Mouse (Mus musculus) midbrain, embryonic 12.5 days (tissue): ENCODE measurements around the gene Sphk2. TPM values are rescaled to one million over a fixed set of nuclear protein-coding genes. Genes with fewer than 3 reads are reported as not detected.

Experiments
- ATAC-seq: fragments of 200-750 bp; cut with Nextera tagmentation; 2 replicates; pipeline ENCODE4 v1.8.0; 2017; ENCODE audit warnings: low read depth, moderate TSS enrichment, moderate library complexity; ENCODE audit not compliant: low FRiP score
- H3K27ac ChIP-seq: fragments of 300-500 bp; sonication (generic); replicated peaks from 2 replicates; pipeline ENCODE4 v1.5.1; 2016; ENCODE audit warnings: mild to moderate bottlenecking
- H3K27me3 ChIP-seq: fragments of 300-500 bp; sonication (generic); 2 replicates; pipeline ENCODE4 v1.6.1; 2016; ENCODE audit warnings: mild to moderate bottlenecking
- H3K36me3 ChIP-seq: fragments of 300-500 bp; sonication (generic); 2 replicates; pipeline ENCODE4 v1.6.1; 2016
- H3K4me1 ChIP-seq: fragments of 300-500 bp; sonication (generic); 2 replicates; pipeline ENCODE4 v1.6.1; 2016
- H3K4me2 ChIP-seq: fragments of 300-500 bp; sonication (generic); replicated peaks from 2 replicates; pipeline ENCODE4 v1.6.1; 2016; ENCODE audit warnings: mild to moderate bottlenecking, moderate library complexity
- H3K4me3 ChIP-seq: fragments of 300-500 bp; sonication (generic); 2 replicates; pipeline ENCODE4 v1.5.1; 2016; ENCODE audit warnings: mild to moderate bottlenecking
- H3K9ac ChIP-seq: fragments of 300-500 bp; sonication (generic); replicated peaks from 2 replicates; pipeline ENCODE4 v1.6.1; 2016; ENCODE audit warnings: mild to moderate bottlenecking, moderate library complexity
- H3K9me3 ChIP-seq: fragments of 300-500 bp; sonication (generic); 2 replicates; pipeline ENCODE4 v1.6.1; 2016; ENCODE audit warnings: mild to moderate bottlenecking
- WGBS: fragments of 180-500 bp; shearing (Covaris S2); methylation state at CpG from one replicate; pipeline ENCODE4 v1.1.7; 2016; 5-methylcytosine and 5-hydroxymethylcytosine counted together
- polyA plus RNA-seq: library from polyadenylated mRNA; unstranded; fragments of >200 nt; fragmentation: Nextera tagmentation; extraction: Ambion mirVana; gene quantifications from 2 replicates; pipeline ENCODE4 v1.2.1, GENCODE M21; 2016

Sphk2 gene
- polyA plus RNA-seq, 1 experiment from 2014 or later: 25.8 TPM

DNA sequence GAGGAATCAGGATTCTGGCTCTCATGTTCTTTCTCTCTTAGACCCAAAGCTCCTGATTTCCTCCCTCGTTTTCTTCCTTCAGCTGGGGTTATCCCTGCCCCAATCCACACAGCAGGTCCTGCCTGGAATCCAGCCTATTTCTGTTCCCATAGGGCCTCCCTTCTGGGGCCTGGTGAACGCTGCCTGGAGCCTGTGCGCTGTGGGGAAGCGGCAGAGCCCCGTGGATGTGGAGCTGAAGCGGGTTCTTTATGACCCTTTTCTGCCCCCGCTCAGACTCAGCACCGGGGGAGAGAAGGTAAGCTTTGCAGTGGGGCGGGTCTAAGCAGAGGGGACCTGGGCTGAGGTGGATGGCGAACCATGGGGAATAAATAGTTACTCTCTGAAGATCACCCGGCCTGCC, 16.7 kb downstream of the Sphk2 start:
- peaks cover 53% of the 10 kb centered on the region for H3K4me1 ChIP-seq
- peak overlapping the region; percentile 66 for H3K27ac ChIP-seq

DNA sequence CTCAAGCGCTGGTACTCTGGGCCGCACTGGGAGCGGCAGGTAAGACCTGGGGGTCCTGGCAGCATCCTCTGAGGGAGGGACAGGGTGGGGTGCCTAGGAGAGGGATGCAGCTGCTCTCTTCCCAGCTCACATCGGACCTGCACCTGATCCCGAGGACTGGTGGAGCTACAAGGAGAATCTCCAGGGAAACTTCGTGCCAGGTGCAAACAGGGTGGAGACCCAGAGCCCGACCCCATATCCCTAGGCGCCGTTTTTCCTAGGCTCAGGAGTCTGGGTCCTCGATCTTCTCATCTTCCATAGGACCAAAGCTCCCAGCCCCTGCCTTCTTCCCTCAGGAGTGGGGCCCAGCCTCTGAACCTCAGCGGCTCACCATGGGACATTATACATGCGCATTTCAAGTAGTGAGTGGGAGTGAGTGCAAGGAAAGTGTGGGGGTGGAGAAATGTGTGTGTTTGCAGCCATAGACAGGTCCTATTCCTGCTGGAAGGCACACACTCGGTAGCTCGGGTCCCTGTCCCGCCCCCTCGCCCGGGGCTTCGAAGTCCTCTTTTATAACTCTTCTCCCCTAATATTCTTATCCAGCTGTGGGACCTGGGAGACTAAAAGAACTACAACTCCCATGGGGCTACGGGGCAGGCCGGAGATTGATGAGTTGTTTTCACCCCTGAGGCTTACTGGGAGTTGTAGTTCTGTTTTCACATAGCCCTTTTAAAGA, 17.3 kb downstream of the Sphk2 start:
- Histone ChIP-seq H3K36me3 (no peaks in the 10 kb centered on the region), H3K9ac (peak overlapping the region; percentile 64), H3K4me2 (peak overlapping the region; percentile 87), H3K4me3 (peak overlapping the region; percentile 48), H3K9me3 (no peaks in the 10 kb centered on the region), H3K27me3 (peaks cover 28% of the 10 kb centered on the region), H3K27ac (peak overlapping the region; percentile 66), H3K4me1 (peaks cover 47% of the 10 kb centered on the region)
- ATAC-seq: peak; percentile 14; the same call in 1 of the 2 replicates
- WGBS: under 1% methylated on average over 20 of the region's 20 CpGs

More for the DNA sequence above, 16.7 kb downstream of the Sphk2 start:
- H3K36me3 ChIP-seq: no peaks in the 10 kb centered on the region
- H3K4me3 ChIP-seq: peak overlapping the region; percentile 48
- H3K9me3 ChIP-seq: no peaks in the 10 kb centered on the region
- 30% methylated on average over 11 of the region's 11 CpGs for WGBS
- peak overlapping the region; percentile 57 for H3K9ac ChIP-seq
- no peak for ATAC-seq
- H3K27me3 ChIP-seq: peaks cover 28% of the 10 kb centered on the region
- peak overlapping the region; percentile 87 for H3K4me2 ChIP-seq

DNA sequence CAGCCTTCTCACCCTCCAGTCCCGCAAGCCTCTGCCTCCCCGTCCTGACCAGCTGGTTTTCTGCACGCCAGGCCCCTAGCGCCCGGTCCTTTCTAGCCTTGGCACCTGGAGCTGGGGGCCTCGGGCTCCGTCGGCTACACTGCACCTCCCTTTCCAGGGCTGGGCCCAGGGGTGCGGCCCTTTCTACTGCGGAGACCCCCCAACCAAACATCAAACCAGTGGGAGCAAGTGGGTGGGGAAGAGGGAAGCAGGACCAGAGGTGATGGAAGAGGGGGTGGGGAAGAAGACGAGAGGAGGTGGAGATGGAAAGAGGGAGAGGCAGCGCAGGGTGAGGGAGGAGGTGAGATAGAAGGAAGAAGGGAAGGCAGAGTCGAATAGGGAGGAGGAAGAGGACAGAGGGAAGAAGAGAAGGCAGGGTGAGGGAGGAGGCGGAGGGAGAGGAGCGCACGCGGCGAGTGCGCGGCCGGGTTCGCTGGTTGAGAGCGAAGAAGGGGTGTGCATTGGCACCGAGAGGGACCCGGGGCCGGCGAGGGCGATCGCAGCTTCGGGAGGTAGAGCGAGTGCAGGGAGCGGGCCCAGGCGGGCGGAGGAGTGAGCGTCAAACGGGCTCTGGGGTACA, 18.2 kb downstream of the Sphk2 start, which contains the start of gene Car11:
TSS of gene Car11 (plus strand) at position 321 of the 619 bp plus-strand sequence.
- Histone ChIP-seq H3K27ac (peak within 1 kb of the TSS; percentile 66), H3K9ac (peak within 1 kb of the TSS; percentile 64), H3K27me3 (peaks cover 28% of the 10 kb centered on the region), H3K4me2 (peak within 1 kb of the TSS; percentile 87), H3K36me3 (no peaks in the 10 kb centered on the region), H3K4me1 (peaks cover 43% of the 10 kb centered on the region), H3K9me3 (no peaks in the 10 kb centered on the region), H3K4me3 (peak within 1 kb of the TSS; percentile 48)
- WGBS: 1% methylated on average over 36 of the region's 36 CpGs
- no peak for ATAC-seq

DNA sequence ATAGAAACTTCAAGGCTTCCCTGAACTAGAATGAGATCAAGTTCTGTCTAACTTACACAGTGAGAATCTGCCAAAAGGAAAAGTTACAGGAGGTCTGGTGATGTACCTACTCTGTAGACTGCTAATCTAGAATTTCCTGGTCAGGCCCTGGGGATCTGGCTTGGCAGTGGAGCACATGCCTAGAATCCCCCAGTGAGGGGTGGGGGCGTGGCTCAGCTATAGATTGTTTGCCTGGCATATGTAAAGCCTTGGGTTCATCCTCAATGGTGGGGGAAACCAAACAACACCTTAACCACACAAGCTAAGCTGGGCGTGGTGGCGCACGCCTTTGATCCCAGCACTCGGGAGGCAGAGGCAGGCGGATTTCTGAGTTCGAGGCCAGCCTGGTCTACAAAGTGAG, 19.9 kb downstream of the Sphk2 start:
- peaks cover 28% of the 10 kb centered on the region for H3K27me3 ChIP-seq
- no peak overlapping the region for H3K27ac ChIP-seq
- WGBS: 82% methylated on average over 7 of the region's 7 CpGs
- H3K9me3 ChIP-seq: no peaks in the 10 kb centered on the region
- no peak overlapping the region for H3K4me2 ChIP-seq
- H3K4me1 ChIP-seq: peaks cover 28% of the 10 kb centered on the region
- ATAC-seq: no peak
- H3K36me3 ChIP-seq: no peaks in the 10 kb centered on the region
- H3K4me3 ChIP-seq: no peak overlapping the region
- no peak overlapping the region for H3K9ac ChIP-seq

DNA sequence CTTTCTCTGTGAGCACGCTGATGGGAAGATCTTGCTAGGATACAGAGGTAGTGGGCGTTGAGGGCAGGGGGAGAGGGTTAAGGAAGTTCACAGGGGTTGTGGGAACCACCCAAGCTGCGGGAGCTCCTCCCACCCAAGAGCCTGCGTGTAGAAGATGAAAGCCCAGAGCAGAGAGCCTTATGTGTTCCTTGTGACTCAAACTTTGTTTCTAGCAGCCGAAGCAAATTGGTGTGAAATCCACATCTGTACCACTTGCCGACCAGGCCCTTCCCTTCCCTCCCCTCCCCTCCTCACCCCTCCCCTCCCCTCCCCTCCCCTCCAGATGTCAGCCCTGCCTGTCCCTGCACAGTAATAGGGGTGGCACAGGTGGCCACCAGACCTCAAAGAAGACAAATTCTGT, 22.7 kb downstream of the Sphk2 start:
- Histone ChIP-seq H3K27me3 (peaks cover 22% of the 10 kb centered on the region), H3K4me3 (no peak overlapping the region), H3K4me1 (peaks cover 8% of the 10 kb centered on the region), H3K4me2 (no peak overlapping the region), H3K36me3 (no peaks in the 10 kb centered on the region), H3K9ac (no peak overlapping the region), H3K27ac (no peak overlapping the region), H3K9me3 (no peaks in the 10 kb centered on the region)
- no peak; the same call in 1 of the 2 replicates for ATAC-seq
- 19% methylated on average over 6 of the region's 6 CpGs for WGBS

DNA sequence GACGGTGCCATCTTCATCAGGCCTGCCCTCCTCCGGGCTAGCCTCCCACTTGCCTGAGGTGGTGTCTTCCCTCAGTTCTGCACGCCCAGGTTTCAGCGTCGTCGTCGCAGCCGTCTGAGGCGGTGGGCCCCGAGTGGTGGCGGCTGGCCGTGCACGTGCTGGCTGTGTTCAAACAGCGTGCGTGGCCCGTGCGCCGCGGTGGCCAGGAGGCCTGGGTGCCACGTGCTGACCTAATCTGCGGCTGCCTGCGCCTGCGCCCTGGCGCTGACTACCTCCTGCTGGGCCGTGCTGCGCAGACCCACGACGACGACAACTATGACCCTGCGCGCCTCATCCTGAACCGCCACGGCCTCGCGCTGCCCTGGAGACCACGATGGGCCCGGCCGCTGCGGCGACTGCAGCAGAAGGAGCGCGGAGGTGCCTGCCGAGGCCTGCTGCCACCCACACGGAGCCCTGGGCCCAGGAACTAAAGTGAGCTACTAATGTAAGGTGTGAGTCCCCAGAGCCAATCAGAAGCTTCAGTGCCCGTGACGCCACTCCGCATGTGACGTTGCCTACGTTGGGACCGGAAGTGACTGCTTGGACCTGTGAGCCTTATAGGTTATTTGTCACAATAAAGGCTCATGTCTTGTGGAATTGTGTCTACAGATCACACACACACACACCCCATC, 23.7 kb downstream of the Sphk2 start, which contains the start of gene Sec1:
TSS of gene Sec1 (minus strand) at position 482 of the 671 bp plus-strand sequence.
- no peak within 1 kb of the TSS for H3K27ac ChIP-seq
- no peak within 1 kb of the TSS for H3K9ac ChIP-seq
- no peak for ATAC-seq

DNA sequence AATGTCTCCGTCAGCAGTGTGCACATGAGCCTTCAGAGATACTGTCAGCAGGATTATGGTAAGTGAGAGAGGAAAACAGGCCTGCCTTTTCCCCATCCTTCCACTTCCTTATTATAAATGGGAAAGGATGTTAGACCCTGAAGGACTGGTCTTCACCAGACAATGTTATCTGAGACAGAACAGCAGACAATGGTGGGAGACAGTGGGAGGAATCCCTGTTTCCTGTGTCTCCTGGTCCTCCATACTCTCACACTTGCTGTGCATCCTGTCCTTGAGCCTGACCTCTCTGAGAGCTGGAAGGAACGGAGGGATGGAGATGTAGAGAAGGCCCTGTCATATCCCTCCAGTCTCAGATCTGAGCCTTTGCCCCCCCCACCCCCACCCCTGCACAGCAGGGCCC, 25.4 kb downstream of the Sphk2 start:
- no peaks in the 10 kb centered on the region for H3K36me3 ChIP-seq
- no peak overlapping the region for H3K4me2 ChIP-seq
- H3K27ac ChIP-seq: no peak overlapping the region
- no peaks in the 10 kb centered on the region for H3K9me3 ChIP-seq
- 70% methylated on average over 2 of the region's 2 CpGs for WGBS
- no peak for ATAC-seq
- H3K4me1 ChIP-seq: no peaks in the 10 kb centered on the region
- no peaks in the 10 kb centered on the region for H3K27me3 ChIP-seq
- H3K9ac ChIP-seq: no peak overlapping the region
- H3K4me3 ChIP-seq: no peak overlapping the region

More for the DNA sequence above, 23.7 kb downstream of the Sphk2 start, which contains the start of gene Sec1:
- H3K4me1 ChIP-seq: no peaks in the 10 kb centered on the region
- H3K27me3 ChIP-seq: peaks cover 12% of the 10 kb centered on the region
- H3K4me3 ChIP-seq: no peak within 1 kb of the TSS
- no peak within 1 kb of the TSS for H3K4me2 ChIP-seq
- H3K9me3 ChIP-seq: no peaks in the 10 kb centered on the region
- H3K36me3 ChIP-seq: no peaks in the 10 kb centered on the region
- 90% methylated on average over 50 of the region's 50 CpGs for WGBS

DNA sequence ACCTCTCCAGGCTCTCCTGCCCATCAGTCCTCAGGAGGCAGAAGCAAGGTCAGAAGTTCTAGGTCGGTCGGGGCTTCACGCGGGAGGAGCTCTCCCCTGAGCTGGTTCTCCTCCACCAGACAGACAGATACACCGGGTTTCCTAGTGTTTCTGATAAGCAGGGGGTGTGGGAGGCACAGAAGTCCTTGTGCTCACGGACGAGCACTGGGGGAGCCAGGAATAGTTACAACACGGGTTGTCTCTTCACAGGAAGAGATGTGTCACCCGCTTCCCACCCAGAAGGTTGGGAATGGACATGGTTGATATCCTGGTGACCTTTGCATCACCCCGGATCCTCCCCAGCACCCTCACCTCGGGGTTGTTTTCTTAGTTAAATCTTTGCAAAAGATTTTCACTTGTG, 28.0 kb downstream of the Sphk2 start:
- no peak for ATAC-seq
- WGBS: 81% methylated on average over 11 of the region's 11 CpGs
- Histone ChIP-seq H3K4me3 (no peak overlapping the region), H3K4me2 (no peak overlapping the region), H3K9ac (no peak overlapping the region), H3K36me3 (no peaks in the 10 kb centered on the region), H3K27ac (no peak overlapping the region), H3K9me3 (no peaks in the 10 kb centered on the region), H3K4me1 (no peaks in the 10 kb centered on the region), H3K27me3 (peaks cover 17% of the 10 kb centered on the region)

DNA sequence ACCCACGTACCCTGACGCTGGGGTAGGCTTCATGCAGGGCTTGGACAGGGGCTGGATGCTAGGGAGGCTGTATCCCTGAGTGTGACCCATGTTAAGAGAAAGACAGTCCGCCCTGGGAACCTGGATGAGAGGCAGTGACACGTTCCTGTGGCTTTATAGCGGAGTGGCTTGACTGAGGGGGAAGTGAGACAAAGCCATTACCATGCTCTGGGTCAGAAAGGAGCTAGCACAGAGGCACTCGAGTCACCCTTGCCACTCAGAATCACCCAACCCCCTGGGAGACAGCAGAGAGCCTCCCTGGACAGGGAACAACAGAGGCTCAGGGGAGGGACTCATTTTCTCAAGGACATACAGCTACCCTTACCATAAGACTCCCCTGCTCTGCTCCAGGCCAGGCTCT, 28.7 kb downstream of the Sphk2 start:
- Histone ChIP-seq H3K36me3 (no peaks in the 10 kb centered on the region), H3K4me1 (no peaks in the 10 kb centered on the region), H3K9ac (no peak overlapping the region), H3K9me3 (no peaks in the 10 kb centered on the region), H3K4me2 (no peak overlapping the region), H3K4me3 (no peak overlapping the region), H3K27ac (no peak overlapping the region), H3K27me3 (peaks cover 24% of the 10 kb centered on the region)
- ATAC-seq: no peak
- 69% methylated on average over 6 of the region's 6 CpGs for WGBS

DNA sequence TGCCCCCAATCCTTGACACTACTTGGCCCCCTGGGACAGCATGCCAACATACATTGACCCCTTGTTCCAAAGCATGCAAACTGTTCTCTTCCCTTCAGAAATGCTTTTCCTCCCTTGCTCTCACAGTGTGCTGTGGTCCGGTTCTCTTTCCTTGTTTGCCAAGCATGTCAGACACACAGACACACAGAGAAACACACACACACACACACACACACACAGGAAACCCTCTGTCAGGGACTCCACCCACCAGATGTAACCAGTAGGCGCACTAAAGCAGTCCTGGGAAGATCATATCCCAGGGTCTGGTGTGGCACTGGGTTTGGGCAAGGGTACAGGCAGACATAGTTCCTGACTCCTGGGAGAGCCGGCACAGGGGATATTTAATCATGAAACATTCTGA, 31.0 kb downstream of the Sphk2 start:
- H3K4me2 ChIP-seq: no peak overlapping the region
- peaks cover 24% of the 10 kb centered on the region for H3K27me3 ChIP-seq
- no peak overlapping the region; the same call in 1 of the 2 replicates for H3K9ac ChIP-seq
- WGBS: 84% methylated on average over 3 of the region's 3 CpGs
- peaks cover 5% of the 10 kb centered on the region; the same call in 1 of the 2 replicates for H3K4me1 ChIP-seq
- no peak overlapping the region for H3K4me3 ChIP-seq
- no peak overlapping the region for H3K27ac ChIP-seq
- no peaks in the 10 kb centered on the region for H3K36me3 ChIP-seq
- no peak for ATAC-seq
- H3K9me3 ChIP-seq: no peaks in the 10 kb centered on the region

DNA sequence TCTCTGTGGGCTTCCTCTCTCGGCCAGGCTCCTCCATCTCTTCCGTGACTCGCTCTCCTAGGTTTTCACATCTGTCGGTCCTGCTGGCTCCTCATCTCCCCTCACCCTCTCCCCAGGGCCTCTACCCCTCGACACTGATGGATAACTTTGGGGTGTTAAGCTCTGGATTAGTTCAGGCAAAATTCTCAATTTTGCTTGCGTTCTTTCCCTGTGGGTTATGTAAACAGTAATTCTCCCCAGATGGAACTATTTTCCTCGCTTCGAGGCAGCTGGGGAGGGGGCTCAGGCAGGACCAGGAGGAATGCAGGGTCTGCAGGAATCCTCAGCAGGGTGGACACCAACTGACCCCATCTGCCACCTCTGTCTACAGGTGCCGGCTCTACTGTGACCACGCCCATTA, 32.0 kb downstream of the Sphk2 start:
- Histone ChIP-seq H3K9ac (no peak overlapping the region), H3K36me3 (no peaks in the 10 kb centered on the region), H3K4me2 (no peak overlapping the region), H3K9me3 (no peaks in the 10 kb centered on the region), H3K27me3 (peaks cover 24% of the 10 kb centered on the region), H3K27ac (no peak overlapping the region), H3K4me3 (no peak overlapping the region), H3K4me1 (peaks cover 5% of the 10 kb centered on the region; the same call in 1 of the 2 replicates)
- ATAC-seq: no peak
- 61% methylated on average over 10 of the region's 10 CpGs for WGBS
